Mouse (Mus musculus): ENCODE data around the gene Gm49354. TPM values are rescaled to one million over a fixed set of nuclear protein-coding genes. Genes with fewer than 3 reads are reported as not detected.
"Not testable (repeated sequence)": the region's sequence is repeated elsewhere in the genome, so short reads cannot be mapped to it uniquely, and the experiment has no call there.

Gene Gm49354
- polyA plus RNA-seq, 1 experiment from 2014 or later, result not detected

DNA sequence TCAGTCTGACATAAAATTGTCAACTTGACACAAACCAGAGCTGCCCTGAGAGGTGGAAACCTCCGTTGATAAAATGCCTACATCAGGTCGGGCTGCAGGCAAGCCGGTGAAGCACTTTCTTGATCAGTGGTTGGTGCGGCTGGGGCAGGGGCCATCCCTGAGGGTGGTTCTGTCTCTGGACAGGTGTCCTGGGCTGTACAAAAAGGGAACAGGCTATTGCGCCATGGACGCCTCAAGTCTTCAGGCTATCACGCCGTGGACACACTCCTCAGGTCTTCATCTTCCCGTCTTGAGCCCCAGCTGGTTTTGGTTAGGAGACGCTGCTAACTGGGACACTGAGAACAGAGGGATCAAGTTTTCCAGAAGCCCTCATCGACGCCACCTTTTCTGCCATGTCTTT is 31.7 kb downstream of the Gm49354 start:
- 77% methylated on average over 12 of the region's 12 CpGs for WGBS
- no peak for DNase-seq (ENCODE audit: extremely low spot score, low spot score)
- H3K36me3 ChIP-seq (replicated peaks), result peaks cover 18% of the 10 kb centered on the region
- no peaks in the 10 kb centered on the region for H3K27me3 ChIP-seq (ENCODE audit: poor library complexity, severe bottlenecking)
- H3K4me1 ChIP-seq, result 0 out of 2 replicates have a peak, but pooled peaks cover 4% of the 10 kb centered on the region
- no peak overlapping the region for H3K27ac ChIP-seq
- H3K4me3 ChIP-seq, result no peak overlapping the region
- no peaks in the 10 kb centered on the region for H3K9me3 ChIP-seq

- no peak for DNase-seq (ENCODE audit: extremely low spot score, low spot score)
- 84% methylated on average over 9 of the region's 9 CpGs for WGBS
- Histone ChIP-seq H3K4me1 (0 out of 2 replicates have a peak, but pooled peaks cover 4% of the 10 kb centered on the region), H3K9me3 (no peaks in the 10 kb centered on the region), H3K4me3 (no peak within 1 kb of the TSS), H3K27ac (no peak within 1 kb of the TSS), H3K27me3 (ENCODE audit: poor library complexity, severe bottlenecking) (no peaks in the 10 kb centered on the region), H3K36me3 (replicated peaks) (no peaks in the 10 kb centered on the region)
Measured at GRCm38 (mm10) chr13:59746711-59747110, 35.3 kb downstream of the Gm49354 start, which contains the start of gene 1700014D04Rik. TSS of gene 1700014D04Rik (minus strand) at chr13:59746752.

DNA sequence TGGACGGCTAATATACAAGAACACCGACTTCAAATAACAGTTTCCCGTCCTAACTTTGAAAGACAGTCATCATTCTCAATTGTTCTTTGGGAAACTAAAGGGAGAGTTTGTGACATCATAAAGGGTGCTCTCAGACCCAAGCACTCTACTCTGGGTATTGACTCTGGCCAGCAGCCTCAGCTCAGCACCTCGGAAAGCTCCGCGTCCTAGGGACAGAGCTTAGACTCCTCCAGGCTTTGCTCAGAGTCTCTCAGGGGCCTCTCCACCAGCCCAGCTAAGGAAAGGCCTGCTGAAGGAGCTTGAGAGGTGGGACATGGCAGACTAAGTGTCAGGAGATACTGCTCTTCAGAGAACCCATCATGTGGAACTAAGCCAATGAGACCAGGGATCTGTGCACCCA is 35.9 kb downstream of the Gm49354 start:
- WGBS, result 69% methylated on average over 6 of the region's 6 CpGs
- Histone ChIP-seq H3K36me3 (replicated peaks) (no peaks in the 10 kb centered on the region), H3K27me3 (ENCODE audit: poor library complexity, severe bottlenecking) (no peaks in the 10 kb centered on the region), H3K9me3 (no peaks in the 10 kb centered on the region), H3K4me1 (0 out of 2 replicates have a peak, but pooled peaks cover 4% of the 10 kb centered on the region), H3K27ac (no peak overlapping the region), H3K4me3 (no peak overlapping the region)
- no peak for DNase-seq (ENCODE audit: extremely low spot score, low spot score)

- H3K27me3 ChIP-seq (ENCODE audit: poor library complexity, severe bottlenecking), result no peaks in the 10 kb centered on the region
- 86% methylated on average over 6 of the region's 6 CpGs for WGBS
- H3K4me3 ChIP-seq, result no peak overlapping the region
- DNase-seq (ENCODE audit: extremely low spot score, low spot score), result no peak
- no peaks in the 10 kb centered on the region for H3K9me3 ChIP-seq
- no peaks in the 10 kb centered on the region for H3K4me1 ChIP-seq
- H3K27ac ChIP-seq, result no peak overlapping the region
- H3K36me3 ChIP-seq (replicated peaks), result no peaks in the 10 kb centered on the region
Measured at GRCm38 (mm10) chr13:59745462-59745861, 36.6 kb downstream of the Gm49354 start.

DNA sequence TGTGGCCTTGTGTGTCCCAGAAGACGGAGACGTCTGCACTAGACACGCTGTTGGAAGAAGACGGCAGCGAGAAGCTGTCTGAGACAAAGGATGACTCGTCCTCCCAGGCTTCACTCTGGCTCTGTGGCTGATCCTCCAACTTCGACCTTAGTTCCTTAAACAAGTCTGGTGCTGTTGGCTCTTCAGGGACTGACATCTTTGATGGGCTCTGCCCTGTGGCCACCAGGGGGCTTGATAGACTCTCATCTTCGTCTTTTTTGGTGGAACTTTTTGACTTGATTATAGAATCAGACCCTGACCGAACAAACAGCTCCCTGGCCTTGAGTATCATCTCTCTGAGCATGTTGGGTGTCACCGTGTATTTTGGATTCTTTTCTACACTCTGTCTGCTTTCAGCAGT is 40.3 kb downstream of the Gm49354 start:
- 85% methylated on average over 10 of the region's 10 CpGs for WGBS

DNA sequence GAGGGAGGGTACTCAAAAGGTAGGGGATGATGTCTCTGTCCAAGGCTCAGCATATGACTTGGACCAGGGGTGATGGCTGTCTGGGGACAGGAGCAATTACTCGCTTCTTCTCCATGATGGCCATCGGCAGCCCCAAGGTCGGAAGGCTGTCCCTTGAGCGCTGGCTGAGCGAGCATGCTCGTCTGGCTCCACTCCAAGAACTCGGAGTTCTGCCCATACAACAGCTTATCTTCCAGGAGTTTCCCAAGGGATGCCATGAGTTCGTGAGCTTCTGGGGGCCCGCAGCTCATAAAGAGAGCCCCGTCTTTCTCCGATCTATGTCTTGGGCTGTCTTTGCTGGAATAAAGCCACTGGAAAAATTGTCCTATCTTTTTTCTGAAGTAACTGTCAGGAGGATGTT is 40.9 kb downstream of the Gm49354 start:
- no peaks in the 10 kb centered on the region for H3K9me3 ChIP-seq
- H3K4me1 ChIP-seq, result no peaks in the 10 kb centered on the region
- no peaks in the 10 kb centered on the region for H3K36me3 ChIP-seq (replicated peaks)
- H3K4me3 ChIP-seq, result no peak overlapping the region
- H3K27me3 ChIP-seq (ENCODE audit: poor library complexity, severe bottlenecking), result no peaks in the 10 kb centered on the region
- DNase-seq (ENCODE audit: extremely low spot score, low spot score), result no peak
- H3K27ac ChIP-seq, result no peak overlapping the region
- 93% methylated on average over 11 of the region's 11 CpGs for WGBS

More for the DNA sequence above, 40.3 kb downstream of the Gm49354 start:
- Histone ChIP-seq H3K9me3 (no peaks in the 10 kb centered on the region), H3K36me3 (replicated peaks) (no peaks in the 10 kb centered on the region), H3K4me3 (no peak overlapping the region), H3K27ac (no peak overlapping the region), H3K4me1 (no peaks in the 10 kb centered on the region), H3K27me3 (ENCODE audit: poor library complexity, severe bottlenecking) (no peaks in the 10 kb centered on the region)
- DNase-seq (ENCODE audit: extremely low spot score, low spot score), result no peak

GRCm38 (mm10) chr13:59739397-59739796 is 42.6 kb downstream of the Gm49354 start:
- DNase-seq (ENCODE audit: extremely low spot score, low spot score), result no peak
- 91% methylated on average over 4 of the region's 4 CpGs for WGBS
- Histone ChIP-seq H3K4me3 (no peak overlapping the region), H3K4me1 (peaks cover 10% of the 10 kb centered on the region), H3K27ac (no peak overlapping the region), H3K9me3 (no peaks in the 10 kb centered on the region), H3K27me3 (ENCODE audit: poor library complexity, severe bottlenecking) (no peaks in the 10 kb centered on the region), H3K36me3 (replicated peaks) (no peaks in the 10 kb centered on the region)

GRCm38 (mm10) chr13:59738455-59738854 is 43.6 kb downstream of the Gm49354 start:
- WGBS, result 88% methylated on average over 2 of the region's 2 CpGs

GRCm38 (mm10) chr13:59735190-59735589 is 46.9 kb downstream of the Gm49354 start:
- peak; percentile 39 for DNase-seq (ENCODE audit: extremely low spot score, low spot score)
- 29% methylated on average over 3 of the region's 3 CpGs for WGBS

More at GRCm38 (mm10) chr13:59738455-59738854, 43.6 kb downstream of the Gm49354 start:
- H3K9me3 ChIP-seq, result no peaks in the 10 kb centered on the region
- H3K27me3 ChIP-seq (ENCODE audit: poor library complexity, severe bottlenecking), result no peaks in the 10 kb centered on the region
- no peaks in the 10 kb centered on the region for H3K36me3 ChIP-seq (replicated peaks)
- DNase-seq (ENCODE audit: extremely low spot score, low spot score), result no peak
- H3K4me1 ChIP-seq, result peaks cover 11% of the 10 kb centered on the region
- H3K4me3 ChIP-seq, result no peak overlapping the region
- H3K27ac ChIP-seq, result no peak overlapping the region

DNA sequence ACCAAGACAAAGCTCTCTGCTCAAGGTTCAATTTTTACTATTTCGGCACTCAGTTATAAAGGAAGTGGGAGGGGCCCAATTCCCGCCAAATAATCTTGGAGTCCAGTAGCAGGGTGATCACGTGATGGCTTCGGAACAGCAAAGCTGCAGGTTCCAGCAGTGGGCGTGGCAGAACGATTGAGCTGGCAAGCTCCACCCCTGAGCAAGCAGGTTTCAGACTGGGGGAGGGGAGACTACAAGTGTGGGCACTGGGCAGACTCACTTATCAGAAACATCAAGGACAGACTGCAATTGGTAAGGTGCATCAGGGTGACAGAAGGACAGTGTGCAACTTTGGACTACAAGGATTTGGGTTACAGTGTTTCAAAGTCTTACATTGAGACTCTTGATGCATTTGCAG is 47.7 kb downstream of the Gm49354 start:
- peaks cover 15% of the 10 kb centered on the region for H3K4me1 ChIP-seq
- H3K27ac ChIP-seq; H3K27me3 ChIP-seq (ENCODE audit: poor library complexity, severe bottlenecking); H3K36me3 ChIP-seq (replicated peaks); DNase-seq (ENCODE audit: extremely low spot score, low spot score); H3K9me3 ChIP-seq; H3K4me3 ChIP-seq: not testable (repeated sequence)
- 30% methylated on average over 6 of the region's 6 CpGs for WGBS

More at GRCm38 (mm10) chr13:59735190-59735589, 46.9 kb downstream of the Gm49354 start:
- H3K27ac ChIP-seq, result no peak overlapping the region
- H3K9me3 ChIP-seq, result no peaks in the 10 kb centered on the region
- peaks cover 15% of the 10 kb centered on the region for H3K4me1 ChIP-seq
- H3K27me3 ChIP-seq (ENCODE audit: poor library complexity, severe bottlenecking), result no peaks in the 10 kb centered on the region
- no peak overlapping the region for H3K4me3 ChIP-seq
- H3K36me3 ChIP-seq (replicated peaks), result no peaks in the 10 kb centered on the region

- H3K4me1 ChIP-seq, result peaks cover 15% of the 10 kb centered on the region
- no peak for DNase-seq (ENCODE audit: extremely low spot score, low spot score)
- no peak overlapping the region for H3K4me3 ChIP-seq
- H3K27ac ChIP-seq, result no peak overlapping the region
- 75% methylated on average over 4 of the region's 4 CpGs for WGBS
- no peaks in the 10 kb centered on the region for H3K9me3 ChIP-seq
- no peaks in the 10 kb centered on the region for H3K36me3 ChIP-seq (replicated peaks)
- no peaks in the 10 kb centered on the region for H3K27me3 ChIP-seq (ENCODE audit: poor library complexity, severe bottlenecking)
Measured at GRCm38 (mm10) chr13:59733936-59734335, 48.1 kb downstream of the Gm49354 start.

- Histone ChIP-seq H3K4me3 (no peak within 1 kb of the TSS), H3K27ac (no peak within 1 kb of the TSS), H3K9me3 (no peaks in the 10 kb centered on the region), H3K4me1 (peaks cover 23% of the 10 kb centered on the region), H3K27me3 (ENCODE audit: poor library complexity, severe bottlenecking) (peaks cover 16% of the 10 kb centered on the region), H3K36me3 (replicated peaks) (no peaks in the 10 kb centered on the region)
- 44% methylated on average over 7 of the region's 7 CpGs for WGBS
- DNase-seq (ENCODE audit: extremely low spot score, low spot score), result no peak
Measured at GRCm38 (mm10) chr13:59731652-59732051, 50.4 kb downstream of the Gm49354 start, which contains the start of gene Spata31d1d. TSS of gene Spata31d1d (minus strand) at chr13:59731752.

DNA sequence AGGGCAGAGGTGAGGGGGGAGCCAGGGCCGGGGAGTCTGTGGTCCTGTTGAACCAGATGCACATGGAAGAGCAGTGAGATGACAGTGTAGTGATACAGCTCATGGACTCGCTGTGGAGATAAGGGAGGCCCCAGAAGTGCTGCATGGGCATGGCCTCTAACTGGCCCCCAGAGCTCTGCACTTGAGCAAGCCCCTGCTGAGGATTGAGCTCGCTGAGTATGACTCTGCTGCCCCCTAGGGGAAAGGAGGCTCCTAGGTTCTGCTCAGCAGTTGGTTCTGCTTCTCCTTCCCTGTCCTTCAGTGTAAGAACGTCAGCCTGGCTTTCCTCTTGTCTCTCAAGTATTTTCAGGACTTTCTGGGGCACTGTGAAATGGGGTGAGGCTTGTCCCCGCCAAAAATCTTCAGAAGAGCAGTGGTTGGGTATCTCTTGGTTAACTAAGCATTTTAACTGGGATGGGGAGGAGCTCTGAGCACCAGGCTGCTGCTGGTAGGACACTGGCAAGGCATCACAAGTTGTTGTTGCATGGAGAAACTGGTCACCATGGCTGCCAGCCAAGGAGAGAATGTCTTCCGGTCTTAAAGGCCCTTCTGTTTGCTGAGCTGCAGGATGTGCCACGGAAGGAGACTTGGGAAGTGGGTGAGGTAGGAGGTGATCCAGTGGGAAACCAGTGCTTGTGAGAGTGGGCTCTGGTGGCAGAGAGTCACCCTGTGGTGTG is 53.5 kb downstream of the Gm49354 start:
- peaks cover 38% of the 10 kb centered on the region for H3K27me3 ChIP-seq (ENCODE audit: poor library complexity, severe bottlenecking)

More for the DNA sequence above, 53.5 kb downstream of the Gm49354 start:
- Histone ChIP-seq H3K27ac (peak overlapping the region; percentile 20; the same call in 1 of the 2 replicates), H3K4me1 (peaks cover 20% of the 10 kb centered on the region), H3K4me3 (no peak overlapping the region), H3K36me3 (replicated peaks) (no peaks in the 10 kb centered on the region), H3K9me3 (no peaks in the 10 kb centered on the region)
- peak; percentile 79 for DNase-seq (ENCODE audit: extremely low spot score, low spot score)
- WGBS, result 36% methylated on average over 7 of the region's 7 CpGs

All from forebrain, embryonic 10.5 days (tissue).